Mouse (Mus musculus) limb, embryonic 13.5 days (tissue): ENCODE measurements around the gene Zfyve26. TPM values are rescaled to one million over a fixed set of nuclear protein-coding genes. Genes with fewer than 3 reads are reported as not detected.
A peak's percentile ranks its signal among the peaks of the same experiment; 100 is the strongest.
"Not testable (repeated sequence)": the region's sequence is repeated elsewhere in the genome, so short reads cannot be mapped to it uniquely, and the experiment has no call there.

Experiments
- ATAC-seq: fragments of 200-750 bp; cut with Nextera tagmentation; 2 replicates; pipeline ENCODE4 v1.8.0; 2017; ENCODE audit warnings: low read depth, moderate number of reproducible peaks, moderate TSS enrichment; ENCODE audit not compliant: low FRiP score
- H3K27ac ChIP-seq: fragments of 300-500 bp; sonication (generic); 2 replicates; pipeline ENCODE4 v1.5.1; 2015; ENCODE audit warnings: inconsistent platforms, mild to moderate bottlenecking, moderate library complexity
- H3K27me3 ChIP-seq: fragments of 300-500 bp; sonication (generic); 2 replicates; pipeline ENCODE4 v1.6.1; 2015; ENCODE audit warnings: mild to moderate bottlenecking, inconsistent platforms
- H3K36me3 ChIP-seq: fragments of 300-500 bp; sonication (generic); 2 replicates; pipeline ENCODE4 v1.6.1; 2015; ENCODE audit warnings: inconsistent platforms, mild to moderate bottlenecking, moderate library complexity
- H3K4me1 ChIP-seq: fragments of 300-500 bp; sonication (generic); 2 replicates; pipeline ENCODE4 v1.6.1; 2015; ENCODE audit warnings: inconsistent platforms
- H3K4me2 ChIP-seq: fragments of 300-500 bp; sonication (generic); replicated peaks from 2 replicates; pipeline ENCODE4 v1.6.1; 2015; ENCODE audit warnings: inconsistent platforms, mild to moderate bottlenecking, moderate library complexity
- H3K4me3 ChIP-seq: fragments of 300-500 bp; sonication (generic); 2 replicates; pipeline ENCODE4 v1.5.1; 2015; ENCODE audit warnings: moderate library complexity, mild to moderate bottlenecking, inconsistent platforms
- H3K9ac ChIP-seq: fragments of 300-500 bp; sonication (generic); 2 replicates; pipeline ENCODE4 v1.6.1; 2015; ENCODE audit warnings: mild to moderate bottlenecking, inconsistent platforms
- H3K9me3 ChIP-seq: fragments of 300-500 bp; sonication (generic); 2 replicates; pipeline ENCODE4 v1.6.1; 2016; ENCODE audit warnings: inconsistent platforms
- WGBS: fragments of 180-500 bp; shearing (Covaris S2); methylation state at CpG from one replicate; pipeline ENCODE4 v1.1.7; 2015; 5-methylcytosine and 5-hydroxymethylcytosine counted together
- polyA plus RNA-seq: library from polyadenylated mRNA; unstranded; fragments of >200 nt; fragmentation: Nextera tagmentation; extraction: Ambion mirVana; gene quantifications from 2 replicates; pipeline ENCODE4 v1.2.1, GENCODE M21; 2015

Gene Zfyve26
- polyA plus RNA-seq: 12.8 and 14.2 TPM in 2 replicates

- Histone ChIP-seq H3K4me1 (peaks cover 17% of the 10 kb centered on the region), H3K4me2 (peak within 1 kb of the TSS; percentile 85), H3K4me3 (peak within 1 kb of the TSS; percentile 74), H3K27ac (peak within 1 kb of the TSS; percentile 69), H3K9ac (peak within 1 kb of the TSS; percentile 77), H3K27me3 (no peaks in the 10 kb centered on the region), H3K36me3 (peaks cover 4% of the 10 kb centered on the region), H3K9me3 (no peaks in the 10 kb centered on the region)
- under 1% methylated on average over 29 of the region's 29 CpGs for WGBS
- peak; percentile 97 for ATAC-seq
Observed at GRCm38 (mm10) chr12:79296126-79296816, at the start of gene Zfyve26. TSS of gene Zfyve26 (minus strand) at chr12:79296304.

- Histone ChIP-seq H3K27me3 (no peaks in the 10 kb centered on the region), H3K9me3 (no peaks in the 10 kb centered on the region), H3K4me3 (no peak overlapping the region), H3K27ac (no peak overlapping the region), H3K36me3 (no peaks in the 10 kb centered on the region), H3K4me1 (peaks cover 24% of the 10 kb centered on the region), H3K4me2 (no peak overlapping the region), H3K9ac (no peak overlapping the region)
- 37% methylated on average over 6 of the region's 6 CpGs for WGBS
- no peak for ATAC-seq
Observed at GRCm38 (mm10) chr12:79341291-79341845, 45.3 kb upstream of the Zfyve26 start.

GRCm38 (mm10) chr12:79340513-79340912, 44.4 kb upstream of the Zfyve26 start:
- H3K36me3 ChIP-seq: no peaks in the 10 kb centered on the region
- H3K27me3 ChIP-seq: no peaks in the 10 kb centered on the region
- H3K9ac ChIP-seq: no peak overlapping the region
- no peaks in the 10 kb centered on the region for H3K9me3 ChIP-seq
- peaks cover 16% of the 10 kb centered on the region for H3K4me1 ChIP-seq
- 70% methylated on average over 6 of the region's 6 CpGs for WGBS
- H3K27ac ChIP-seq: 0 out of 2 replicates have a peak overlapping the region, but pooled peaks have one; percentile 35
- peak; percentile 40; the same call in 1 of the 2 replicates for ATAC-seq
- H3K4me3 ChIP-seq: no peak overlapping the region
- H3K4me2 ChIP-seq: no peak overlapping the region

GRCm38 (mm10) chr12:79338791-79339190, 42.7 kb upstream of the Zfyve26 start:
- H3K9ac ChIP-seq: no peak overlapping the region
- no peak overlapping the region for H3K4me2 ChIP-seq
- no peak for ATAC-seq
- no peaks in the 10 kb centered on the region for H3K27me3 ChIP-seq
- H3K27ac ChIP-seq: no peak overlapping the region
- peaks cover 14% of the 10 kb centered on the region for H3K36me3 ChIP-seq
- H3K4me1 ChIP-seq: peaks cover 16% of the 10 kb centered on the region
- WGBS: 85% methylated on average over 8 of the region's 8 CpGs
- 0 out of 2 replicates have a peak, but pooled peaks cover 5% of the 10 kb centered on the region for H3K9me3 ChIP-seq
- no peak overlapping the region for H3K4me3 ChIP-seq

GRCm38 (mm10) chr12:79331722-79332121, 35.6 kb upstream of the Zfyve26 start:
- peaks cover 15% of the 10 kb centered on the region for H3K36me3 ChIP-seq
- 81% methylated on average over 4 of the region's 4 CpGs for WGBS
- H3K9me3 ChIP-seq: 0 out of 2 replicates have a peak, but pooled peaks cover 6% of the 10 kb centered on the region
- ATAC-seq: no peak
- H3K27me3 ChIP-seq: no peaks in the 10 kb centered on the region
- H3K27ac ChIP-seq: no peak overlapping the region
- H3K9ac ChIP-seq: no peak overlapping the region
- peaks cover 5% of the 10 kb centered on the region; the same call in 1 of the 2 replicates for H3K4me1 ChIP-seq
- H3K4me2 ChIP-seq: no peak overlapping the region
- no peak overlapping the region for H3K4me3 ChIP-seq

GRCm38 (mm10) chr12:79330571-79330970, 34.5 kb upstream of the Zfyve26 start:
- WGBS: 61% methylated on average over 2 of the region's 2 CpGs
- H3K9ac ChIP-seq: no peak overlapping the region
- H3K4me1 ChIP-seq: peaks cover 5% of the 10 kb centered on the region; the same call in 1 of the 2 replicates
- H3K4me2 ChIP-seq: no peak overlapping the region
- peaks cover 15% of the 10 kb centered on the region for H3K36me3 ChIP-seq
- no peak overlapping the region for H3K4me3 ChIP-seq
- 0 out of 2 replicates have a peak, but pooled peaks cover 6% of the 10 kb centered on the region for H3K9me3 ChIP-seq
- ATAC-seq: no peak
- no peaks in the 10 kb centered on the region for H3K27me3 ChIP-seq
- H3K27ac ChIP-seq: no peak overlapping the region

GRCm38 (mm10) chr12:79327868-79328267, 31.8 kb upstream of the Zfyve26 start:
- Histone ChIP-seq H3K36me3 (no peaks in the 10 kb centered on the region), H3K27ac (no peak overlapping the region), H3K4me3 (no peak overlapping the region), H3K4me1 (peaks cover 5% of the 10 kb centered on the region; the same call in 1 of the 2 replicates), H3K9ac (no peak overlapping the region), H3K9me3 (no peaks in the 10 kb centered on the region), H3K27me3 (no peaks in the 10 kb centered on the region), H3K4me2 (no peak overlapping the region)
- ATAC-seq: no peak
- WGBS: 49% methylated on average over 2 of the region's 2 CpGs

DNA sequence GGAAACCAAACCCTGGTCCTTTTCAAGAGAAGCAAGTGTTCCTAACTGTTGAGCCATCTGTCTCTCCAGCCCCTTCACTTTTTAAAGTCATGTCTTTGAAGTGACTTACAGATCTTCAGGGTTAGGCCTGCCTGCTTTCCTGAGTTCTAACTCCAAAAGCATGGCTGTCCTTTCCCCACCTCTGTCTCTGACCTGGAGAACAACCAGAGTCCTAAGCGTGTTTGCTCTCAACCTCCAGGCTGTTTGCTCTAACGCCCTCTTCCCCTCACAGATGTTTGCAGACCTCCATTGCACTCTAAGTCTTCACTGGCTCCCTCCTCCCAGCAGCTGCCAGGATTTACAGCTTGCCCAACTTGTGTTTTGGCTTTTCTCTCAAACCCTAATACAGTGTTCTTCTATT, 30.6 kb upstream of the Zfyve26 start:
- no peak overlapping the region for H3K27ac ChIP-seq
- H3K9ac ChIP-seq: no peak overlapping the region
- no peak overlapping the region for H3K4me2 ChIP-seq
- H3K36me3 ChIP-seq: no peaks in the 10 kb centered on the region
- no peak for ATAC-seq
- H3K4me1 ChIP-seq: peaks cover 5% of the 10 kb centered on the region; the same call in 1 of the 2 replicates
- H3K27me3 ChIP-seq: no peaks in the 10 kb centered on the region
- no peak overlapping the region for H3K4me3 ChIP-seq
- no peaks in the 10 kb centered on the region for H3K9me3 ChIP-seq
- 63% methylated on average over 2 of the region's 2 CpGs for WGBS

GRCm38 (mm10) chr12:79326236-79326635, 30.1 kb upstream of the Zfyve26 start:
- H3K4me3 ChIP-seq: no peak overlapping the region
- no peak overlapping the region for H3K27ac ChIP-seq
- no peaks in the 10 kb centered on the region for H3K36me3 ChIP-seq
- H3K9ac ChIP-seq: no peak overlapping the region
- no peak for ATAC-seq
- WGBS: 59% methylated on average over 2 of the region's 2 CpGs
- no peaks in the 10 kb centered on the region for H3K9me3 ChIP-seq
- H3K4me2 ChIP-seq: no peak overlapping the region
- H3K4me1 ChIP-seq: peaks cover 5% of the 10 kb centered on the region; the same call in 1 of the 2 replicates
- no peaks in the 10 kb centered on the region for H3K27me3 ChIP-seq

DNA sequence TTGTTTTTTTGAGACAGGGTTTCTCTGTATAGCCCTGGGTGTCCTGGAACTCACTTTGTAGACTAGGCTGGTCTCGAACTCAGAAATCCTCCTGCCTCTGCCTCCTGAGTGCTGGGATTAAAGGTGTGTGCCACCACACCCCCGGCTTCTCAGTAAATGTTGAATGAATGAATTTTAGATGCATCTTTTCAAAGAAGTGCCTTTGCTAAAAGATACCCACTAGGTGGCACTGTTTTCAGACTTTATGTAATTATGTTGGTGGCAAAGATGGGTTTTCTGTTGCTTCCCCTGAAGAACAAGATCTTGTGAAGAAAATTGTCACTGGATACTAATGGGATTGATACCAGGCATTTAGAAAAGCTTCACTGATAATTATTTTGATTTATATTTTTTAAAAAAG, 26.4 kb upstream of the Zfyve26 start:
- H3K4me1 ChIP-seq, H3K27ac ChIP-seq, H3K27me3 ChIP-seq, ATAC-seq, H3K4me2 ChIP-seq, H3K9me3 ChIP-seq, H3K9ac ChIP-seq, H3K36me3 ChIP-seq, H3K4me3 ChIP-seq: not testable (repeated sequence)
- WGBS: 64% methylated on average over 2 of the region's 2 CpGs

GRCm38 (mm10) chr12:79320895-79321294, 24.8 kb upstream of the Zfyve26 start:
- ATAC-seq: no peak
- H3K4me1 ChIP-seq: no peaks in the 10 kb centered on the region
- WGBS: 84% methylated on average over 5 of the region's 5 CpGs

GRCm38 (mm10) chr12:79317339-79317738, 21.2 kb upstream of the Zfyve26 start:
- WGBS: 77% methylated on average over 5 of the region's 5 CpGs
- no peaks in the 10 kb centered on the region for H3K27me3 ChIP-seq

More at GRCm38 (mm10) chr12:79320895-79321294, 24.8 kb upstream of the Zfyve26 start:
- no peaks in the 10 kb centered on the region for H3K27me3 ChIP-seq
- H3K4me2 ChIP-seq: no peak overlapping the region
- no peaks in the 10 kb centered on the region for H3K36me3 ChIP-seq
- H3K9me3 ChIP-seq: no peaks in the 10 kb centered on the region
- H3K27ac ChIP-seq: no peak overlapping the region
- H3K4me3 ChIP-seq: no peak overlapping the region
- no peak overlapping the region for H3K9ac ChIP-seq

More at GRCm38 (mm10) chr12:79317339-79317738, 21.2 kb upstream of the Zfyve26 start:
- Histone ChIP-seq H3K4me2 (no peak overlapping the region), H3K4me1 (no peaks in the 10 kb centered on the region), H3K36me3 (no peaks in the 10 kb centered on the region), H3K9ac (no peak overlapping the region), H3K27ac (no peak overlapping the region), H3K4me3 (no peak overlapping the region), H3K9me3 (no peaks in the 10 kb centered on the region)
- ATAC-seq: no peak
